Mouse (Mus musculus) thymus, adult 2 months (tissue): ENCODE data around the gene Pdgfb.

Experiments
- CTCF ChIP-seq: fragments of 200-500 bp; IDR thresholded peaks from 2 replicates; pipeline ENCODE4 v1.5.1; 2012; ENCODE audit warnings: mild to moderate bottlenecking, control low read depth, low read length, moderate library complexity, borderline replicate concordance; ENCODE audit not compliant: control insufficient read depth, poor library complexity, insufficient read depth; ENCODE audit errors: extremely low read depth
- POLR2A ChIP-seq: fragments of 200-500 bp; IDR thresholded peaks from 2 replicates; pipeline ENCODE4 v1.6.1; 2012; ENCODE audit warnings: mild to moderate bottlenecking, low read length, control low read depth, moderate library complexity; ENCODE audit not compliant: control insufficient read depth, poor library complexity, insufficient read depth; ENCODE audit errors: extremely low read depth

DNA sequence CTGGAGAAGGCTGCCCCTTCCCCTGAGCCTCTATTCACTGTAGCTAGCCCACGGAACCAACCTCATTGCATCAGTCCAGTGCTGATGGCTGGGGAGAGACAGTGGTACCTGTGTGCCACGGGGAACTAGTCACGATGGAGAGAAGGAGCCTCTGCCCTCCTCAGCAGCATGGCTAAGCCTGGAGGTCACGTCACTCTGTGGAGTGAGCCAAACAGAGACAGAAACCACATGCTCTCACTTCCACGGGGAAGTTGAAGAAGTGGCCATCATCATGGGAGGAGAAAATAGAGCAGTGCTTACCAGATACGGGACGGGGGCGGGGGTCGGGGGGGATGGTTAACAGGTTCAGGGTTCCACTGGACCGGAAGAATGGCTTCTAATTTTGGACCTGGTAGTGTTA, 15.6 kb upstream of the Pdgfb start:
- TF ChIP-seq CTCF (no peak), POLR2A (no peak)
